Mouse (Mus musculus): Measurements from ENCODE around the gene Gm10842.

DNA sequence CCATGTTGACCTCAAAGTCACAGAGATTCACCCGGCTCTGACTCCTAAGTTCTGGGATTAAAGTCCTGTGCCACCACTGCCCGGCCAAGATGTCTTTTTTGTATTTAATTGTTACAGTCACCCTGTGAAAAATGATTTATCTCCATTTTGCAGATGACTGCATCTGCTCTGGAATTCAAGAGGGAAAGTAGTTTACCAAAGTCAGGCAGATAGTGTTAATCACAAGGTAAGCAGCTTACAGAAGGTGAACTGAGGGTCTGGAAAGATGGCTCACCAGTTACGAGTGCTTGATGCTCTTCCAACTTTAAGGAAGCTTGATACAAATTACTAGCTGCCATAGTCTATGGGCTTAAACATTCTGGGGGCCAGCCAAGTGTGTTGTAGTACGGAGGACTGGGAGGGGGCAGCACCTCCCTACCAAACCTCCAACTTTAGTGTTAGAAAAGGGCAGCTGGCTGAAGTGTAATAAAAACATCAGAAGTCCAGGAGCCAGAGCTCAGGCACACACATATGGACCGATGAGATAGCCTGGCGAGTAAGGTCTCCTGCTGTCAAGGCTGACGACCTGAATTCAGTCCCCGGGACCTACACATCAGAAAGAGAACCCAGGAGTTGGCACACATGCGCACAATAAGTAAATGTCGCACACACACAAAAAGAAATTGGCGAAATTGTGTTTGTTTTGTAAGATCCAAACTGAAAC is 2.0 kb upstream of the Gm10842 start:
- TF ChIP-seq POLR2A (IDR thresholded peaks at IDR 0.05; ENCODE audit: low read depth, low read length) (no peak), CTCF (conservative IDR thresholded peaks at IDR 0.05; ENCODE audit: insufficient read depth, insufficient read length, low read depth, low read length) (no peak)

All from kidney, adult 2 months (tissue).